In genomic region chr1:193172991-193173809, GRCm38 (mm10) we compare ENCODE assay signal across 8 mouse cellular contexts. TPM values are rescaled to one million over a fixed set of nuclear protein-coding genes. Genes with fewer than 3 reads are reported as not detected.
A peak's percentile ranks its signal among the peaks of the same experiment; 100 is the strongest.
DNase-seq lines count a peak whose midpoint lies in the region; ATAC-seq lines count a peak whose summit lies in the region.

No protein-coding gene starts in this region.

- H3K79me2 ChIP-seq in macrophage (ENCODE audit: inconsistent target) = no peaks in the 10 kb centered on the region

- peak; percentile 99 for ATAC-seq in hindbrain, embryonic 16.5 days

- H3K4me1 ChIP-seq in hindbrain, embryonic 16.5 days (ENCODE audit: control insufficient read depth, insufficient read depth, low read depth, low read length) = peaks cover 22% of the 10 kb centered on the region

- H3K9me3 ChIP-seq in hindbrain, embryonic 16.5 days (ENCODE audit: control insufficient read depth, low read length) = no peaks in the 10 kb centered on the region

- peak overlapping the region; percentile 65 for H3K4me3 ChIP-seq in hindbrain, embryonic 16.5 days (ENCODE audit: low read length)
- peak overlapping the region; percentile 82 for H3K4me3 ChIP-seq in macrophage (ENCODE audit: inconsistent target)

- H3K27me3 ChIP-seq in hindbrain, embryonic 16.5 days (replicated peaks; ENCODE audit: control insufficient read depth, insufficient read depth, low read length) = no peaks in the 10 kb centered on the region

- DNase-seq in WW6 (ENCODE audit: low read depth, low spot score) = peak; percentile 93
- DNase-seq in cerebellum, postnatal 4 days (ENCODE audit: low spot score in 2 of 2) = peak; percentile 73 to 89
- DNase-seq in gastrocnemius, adult 18-20 months (ENCODE audit: low spot score) = peak; percentile 98
- DNase-seq in left cerebral cortex, adult 18-20 months (ENCODE audit: low spot score in 2 of 2) = peak; percentile 90 to 95
- DNase-seq in right cerebral cortex, adult 18-20 months = peak; percentile 98
- DNase-seq in urinary bladder, postnatal 10 days (ENCODE audit: low spot score) = peak; percentile 84

- H3K9ac ChIP-seq in hindbrain, embryonic 16.5 days (ENCODE audit: low read depth, low read length) = peak overlapping the region; percentile 77

- peak overlapping the region; percentile 84 for H3K27ac ChIP-seq in hindbrain, embryonic 16.5 days (ENCODE audit: low read depth, low read length)
- H3K27ac ChIP-seq in macrophage = peak overlapping the region; percentile 82

- under 1% methylated on average over 48 of the region's 48 CpGs for WGBS in hindbrain, embryonic 16.5 days
- under 1% methylated on average over 48 of the region's 48 CpGs for WGBS in macrophage (ENCODE audit: missing documents)

- H3K36me3 ChIP-seq in hindbrain, embryonic 16.5 days (ENCODE audit: control insufficient read depth, insufficient read depth, low read length) = no peaks in the 10 kb centered on the region
- no peaks in the 10 kb centered on the region for H3K36me3 ChIP-seq in macrophage (ENCODE audit: inconsistent target)

- H3K4me2 ChIP-seq in hindbrain, embryonic 16.5 days (ENCODE audit: low read length) = peak overlapping the region; percentile 66

RNA-seq across cellular contexts. Expression of gene A130010J15Rik, which starts 5.4 kb away (rescaled TPM):
- total RNA-seq in gastrocnemius, adult 18-20 months (2021) = 1 to 10 TPM; 2.9 to 3.9 TPM
- 10.0 and 11.2 TPM in 2 replicates for polyA plus RNA-seq in hindbrain, embryonic 16.5 days (2015; fragmentation: Nextera tagmentation; extraction: Ambion mirVana)
- total RNA-seq in left cerebral cortex, adult 18-20 months (2021) = 1 to 10 TPM; 3.1 to 4.3 TPM
- 1 to 10 TPM in 14 of 26 experiments, under 1 TPM in 7, not detected in 5; 0.29 to 7.1 (median 1.9) TPM for total RNA-seq in macrophage (2018; cell fraction: chromatin; rRNA removed)
- 1 to 10 TPM in 25 of 26 experiments, under 1 TPM in 1; 0.57 to 6.1 (median 5.3) TPM for total RNA-seq in macrophage (2018; cell fraction: cytosol; rRNA removed)
- 1 to 10 TPM in 24 of 26 experiments, under 1 TPM in 2; 0.75 to 7.7 (median 2.2) TPM for total RNA-seq in macrophage (2018; cell fraction: nucleus; rRNA removed)
- polyA plus RNA-seq in macrophage (2018) = 4.8 to 6.7 TPM (median 4.8 TPM) in 3 replicates

RNA-seq across cellular contexts. Expression of gene Irf6, which starts 20.3 kb away (rescaled TPM):
- under 1 TPM; 0.53 to 0.88 TPM for total RNA-seq in gastrocnemius, adult 18-20 months (2021)
- polyA plus RNA-seq in hindbrain, embryonic 16.5 days (2015; fragmentation: Nextera tagmentation; extraction: Ambion mirVana) = 0.58 and 0.80 TPM in 2 replicates
- total RNA-seq in left cerebral cortex, adult 18-20 months (2021) = 1 to 10 TPM; 1.6 to 1.7 TPM
- not detected for total RNA-seq in macrophage (2018; cell fraction: chromatin; rRNA removed)
- total RNA-seq in macrophage (2018; cell fraction: cytosol; rRNA removed) = under 1 TPM in 3 of 26 experiments, not detected in 23; 0.04 to 0.31 (median 0.07) TPM
- not detected for total RNA-seq in macrophage (2018; cell fraction: nucleus; rRNA removed)
- polyA plus RNA-seq in macrophage (2018) = not detected in 3 replicates

RNA-seq across cellular contexts. Expression of gene Traf3ip3, which starts 28.3 kb away (rescaled TPM):
- total RNA-seq in gastrocnemius, adult 18-20 months (2021) = 1 to 10 TPM in 1 of 2 experiments, under 1 TPM in 1; 0.55 to 1.9 TPM
- 1.9 and 4.0 TPM in 2 replicates for polyA plus RNA-seq in hindbrain, embryonic 16.5 days (2015; fragmentation: Nextera tagmentation; extraction: Ambion mirVana)
- total RNA-seq in left cerebral cortex, adult 18-20 months (2021) = 1 to 10 TPM; 1.7 to 1.9 TPM
- 100 to 1,000 TPM in 4 of 26 experiments, 10 to 100 TPM in 14, 1 to 10 TPM in 8; 1.4 to 135 (median 39.9) TPM for total RNA-seq in macrophage (2018; cell fraction: chromatin; rRNA removed)
- 10 to 100 TPM in 24 of 26 experiments, 1 to 10 TPM in 2; 7.9 to 35.0 (median 23.5) TPM for total RNA-seq in macrophage (2018; cell fraction: cytosol; rRNA removed)
- 10 to 100 TPM in 21 of 26 experiments, 1 to 10 TPM in 5; 6.1 to 69.8 (median 28.1) TPM for total RNA-seq in macrophage (2018; cell fraction: nucleus; rRNA removed)
- 10.8 to 32.5 TPM (median 15.4 TPM) in 3 replicates for polyA plus RNA-seq in macrophage (2018)

RNA-seq across cellular contexts. Expression of gene Lamb3, which starts 34.3 kb away (rescaled TPM):
- total RNA-seq in gastrocnemius, adult 18-20 months (2021) = 1 to 10 TPM; 2.4 to 3.2 TPM
- 0.29 and 0.56 TPM in 2 replicates for polyA plus RNA-seq in hindbrain, embryonic 16.5 days (2015; fragmentation: Nextera tagmentation; extraction: Ambion mirVana)
- total RNA-seq in left cerebral cortex, adult 18-20 months (2021) = 1 to 10 TPM in 1 of 2 experiments, under 1 TPM in 1; 0.98 to 2.2 TPM
- total RNA-seq in macrophage (2018; cell fraction: chromatin; rRNA removed) = 1 to 10 TPM in 3 of 26 experiments, under 1 TPM in 6, not detected in 17; 0.37 to 2.2 (median 0.75) TPM
- total RNA-seq in macrophage (2018; cell fraction: cytosol; rRNA removed) = under 1 TPM in 20 of 26 experiments, not detected in 6; 0.03 to 0.92 (median 0.09) TPM
- total RNA-seq in macrophage (2018; cell fraction: nucleus; rRNA removed) = 1 to 10 TPM in 2 of 26 experiments, under 1 TPM in 8, not detected in 16; 0.11 to 3.0 (median 0.21) TPM
- 0.05 TPM in 1 of 3 replicates, not detected in the others for polyA plus RNA-seq in macrophage (2018)

RNA-seq across cellular contexts. Expression of gene Diexf, which starts 43.1 kb away (rescaled TPM):
- 1 to 10 TPM; 6.5 to 6.7 TPM for total RNA-seq in gastrocnemius, adult 18-20 months (2021)
- 6.9 and 7.4 TPM in 2 replicates for polyA plus RNA-seq in hindbrain, embryonic 16.5 days (2015; fragmentation: Nextera tagmentation; extraction: Ambion mirVana)
- 10 to 100 TPM; 22.0 to 22.5 TPM for total RNA-seq in left cerebral cortex, adult 18-20 months (2021)
- total RNA-seq in macrophage (2018; cell fraction: chromatin; rRNA removed) = 10 to 100 TPM in 17 of 26 experiments, 1 to 10 TPM in 9; 3.2 to 35.2 (median 16.5) TPM
- 1 to 10 TPM; 1.2 to 7.1 (median 3.8) TPM for total RNA-seq in macrophage (2018; cell fraction: cytosol; rRNA removed)
- 10 to 100 TPM in 11 of 26 experiments, 1 to 10 TPM in 15; 2.9 to 27.7 (median 6.8) TPM for total RNA-seq in macrophage (2018; cell fraction: nucleus; rRNA removed)
- polyA plus RNA-seq in macrophage (2018) = 5.6 to 8.0 TPM (median 6.4 TPM) in 3 replicates

Comparison
In these comparisons a context has a peak if more than half of its experiments do, and no peak if none do; other contexts are left out.
1. Peak in every context shown above with its lines: DNase-seq, ATAC-seq, H3K4me3 ChIP-seq and H3K27ac ChIP-seq.